Mouse (Mus musculus) limb, embryonic 11.5 days (tissue): ENCODE results near the gene Farsb. TPM values are rescaled to one million over a fixed set of nuclear protein-coding genes. Genes with fewer than 3 reads are reported as not detected.

Experiments
- ATAC-seq: fragments of 200-750 bp; cut with Nextera tagmentation; 2 replicates; pipeline ENCODE4 v1.8.0; 2017; ENCODE audit warnings: low read depth; ENCODE audit not compliant: insufficient number of reproducible peaks, low FRiP score, low TSS enrichment
- DNase-seq: peaks from one replicate; pipeline ENCODE4 v3.0.0-alpha.2; 2015; ENCODE audit warnings: low spot score
- H3K27ac ChIP-seq: fragments of 300-500 bp; sonication (generic); replicated peaks from 2 replicates; pipeline ENCODE4 v1.5.1; 2014; ENCODE audit warnings: low read depth, mild to moderate bottlenecking, low read length
- H3K27me3 ChIP-seq: fragments of 300-500 bp; sonication (generic); 2 replicates; pipeline ENCODE4 v1.6.1; 2014; ENCODE audit warnings: mild to moderate bottlenecking, low read length, mixed read lengths; ENCODE audit not compliant: control insufficient read depth, insufficient read depth
- H3K36me3 ChIP-seq: fragments of 300-500 bp; sonication (generic); 2 replicates; pipeline ENCODE4 v1.6.1; 2014; ENCODE audit warnings: mild to moderate bottlenecking, low read length, moderate library complexity, mixed read lengths; ENCODE audit not compliant: control insufficient read depth, insufficient read depth
- H3K4me1 ChIP-seq: fragments of 300-500 bp; sonication (generic); 2 replicates; pipeline ENCODE4 v1.6.1; 2014; ENCODE audit warnings: low read length, mixed read lengths; ENCODE audit not compliant: control insufficient read depth, insufficient read depth
- H3K4me2 ChIP-seq: fragments of 300-500 bp; sonication (generic); 2 replicates; pipeline ENCODE4 v1.6.1; 2014; ENCODE audit warnings: low read depth, mild to moderate bottlenecking, moderate library complexity; ENCODE audit not compliant: severe bottlenecking
- H3K4me3 ChIP-seq: fragments of 300-500 bp; sonication (generic); 2 replicates; pipeline ENCODE4 v1.5.1; 2014; ENCODE audit warnings: low read depth, low read length
- H3K9ac ChIP-seq: fragments of 300-500 bp; sonication (generic); 2 replicates; pipeline ENCODE4 v1.6.1; 2014; ENCODE audit warnings: mild to moderate bottlenecking, low read length
- H3K9me3 ChIP-seq: fragments of 300-500 bp; sonication (generic); 2 replicates; pipeline ENCODE4 v1.6.1; 2016; ENCODE audit warnings: low read length; ENCODE audit not compliant: control insufficient read depth
- WGBS: fragments of 180-500 bp; shearing (Covaris S2); extraction: QIAGEN DNeasy Blood & Tissue Kit; methylation state at CpG from one replicate; pipeline ENCODE4 v1.1.7; 2014; 5-methylcytosine and 5-hydroxymethylcytosine counted together
- polyA plus RNA-seq: library from polyadenylated mRNA; unstranded; fragments of >200 nt; fragmentation: Nextera tagmentation; extraction: Ambion mirVana; gene quantifications from 2 replicates; pipeline ENCODE4 v1.2.1, GENCODE M21; 2014

Gene Farsb
- polyA plus RNA-seq, 1 experiment from 2014 or later: 161 TPM

DNA sequence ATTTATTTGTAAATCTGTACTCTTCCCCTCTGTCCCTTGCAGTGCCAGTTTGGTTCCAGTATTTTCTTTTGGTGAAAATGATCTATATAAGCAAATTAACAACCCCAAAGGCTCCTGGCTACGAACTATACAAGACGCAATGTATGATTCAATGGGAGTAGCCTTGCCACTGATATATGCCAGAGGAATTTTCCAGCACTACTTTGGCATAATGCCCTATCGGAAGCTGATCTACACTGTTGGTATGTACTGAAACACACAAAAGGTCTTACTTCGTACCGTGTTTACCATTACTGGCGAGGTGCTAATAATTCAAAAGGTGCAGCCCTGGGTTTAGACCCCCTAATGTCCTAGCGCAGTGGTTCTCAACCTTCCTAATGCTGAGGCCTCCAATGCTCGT, 40.3 kb upstream of the Farsb start:
- WGBS: 89% methylated on average over 8 of the region's 8 CpGs
- no peak overlapping the region for H3K27ac ChIP-seq
- no peaks in the 10 kb centered on the region for H3K4me1 ChIP-seq
- no peaks in the 10 kb centered on the region for H3K36me3 ChIP-seq
- H3K4me3 ChIP-seq: no peak overlapping the region
- no peak overlapping the region for H3K4me2 ChIP-seq
- no peaks in the 10 kb centered on the region for H3K9me3 ChIP-seq
- H3K9ac ChIP-seq: no peak overlapping the region
- no peaks in the 10 kb centered on the region for H3K27me3 ChIP-seq
- DNase-seq: no peak
- no peak for ATAC-seq

DNA sequence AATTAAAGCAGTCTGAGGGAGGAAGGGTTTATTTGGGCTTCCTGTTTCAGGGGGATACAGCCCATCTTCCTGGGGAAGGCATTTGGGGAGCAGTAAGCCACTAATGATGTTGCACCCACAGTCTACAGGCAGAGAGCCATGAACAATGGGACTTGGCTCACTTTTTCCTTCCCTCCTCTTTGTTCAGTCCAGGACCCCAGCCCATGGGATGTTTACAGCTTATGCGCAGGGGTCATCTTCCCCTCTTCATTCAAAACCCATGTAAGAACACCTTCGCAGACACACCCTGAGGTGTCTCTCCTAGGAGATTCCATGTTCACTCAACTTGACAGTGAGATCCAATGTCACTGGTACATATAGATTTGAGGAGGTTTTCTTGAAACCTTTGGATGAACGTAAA, 39.7 kb upstream of the Farsb start:
- Histone ChIP-seq H3K9ac (no peak overlapping the region), H3K27me3 (no peaks in the 10 kb centered on the region), H3K4me1 (no peaks in the 10 kb centered on the region), H3K4me3 (no peak overlapping the region), H3K9me3 (no peaks in the 10 kb centered on the region), H3K36me3 (no peaks in the 10 kb centered on the region), H3K4me2 (no peak overlapping the region), H3K27ac (no peak overlapping the region)
- DNase-seq (no peak), ATAC-seq (no peak)
- 84% methylated on average over 3 of the region's 3 CpGs for WGBS

- no peak overlapping the region for H3K9ac ChIP-seq
- no peak overlapping the region for H3K27ac ChIP-seq
- no peaks in the 10 kb centered on the region for H3K36me3 ChIP-seq
- no peaks in the 10 kb centered on the region for H3K4me1 ChIP-seq
- H3K4me2 ChIP-seq: no peak overlapping the region
- WGBS: 49% methylated on average over 23 of the region's 23 CpGs
- no peak for ATAC-seq
- H3K27me3 ChIP-seq: no peaks in the 10 kb centered on the region
- no peak overlapping the region for H3K4me3 ChIP-seq
- DNase-seq: peak; percentile 79
- no peaks in the 10 kb centered on the region for H3K9me3 ChIP-seq
Measured at GRCm38 (mm10) chr1:78525189-78525886, 36.6 kb upstream of the Farsb start.

DNA sequence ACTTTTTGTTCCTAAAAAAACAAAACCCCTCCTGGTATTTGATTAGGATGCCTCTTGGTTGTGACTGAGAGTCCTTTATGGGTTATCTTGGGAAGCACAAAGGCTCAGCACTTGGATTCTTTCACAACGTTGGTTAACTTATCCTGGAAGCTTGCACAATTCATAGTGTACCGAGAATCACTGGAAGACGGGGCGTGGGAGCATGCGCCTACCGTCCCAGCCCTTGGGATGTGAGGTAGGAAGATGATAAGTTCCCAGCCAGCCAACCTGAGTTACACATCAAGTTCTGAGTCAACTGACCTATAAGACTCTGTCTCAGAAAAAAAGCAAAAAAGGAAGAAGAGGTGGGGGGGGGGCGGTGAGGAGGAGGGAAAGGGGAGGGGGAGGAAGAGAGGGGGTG, 30.2 kb upstream of the Farsb start:
- H3K27me3 ChIP-seq: no peaks in the 10 kb centered on the region
- no peak overlapping the region for H3K9ac ChIP-seq
- no peak overlapping the region for H3K27ac ChIP-seq
- H3K9me3 ChIP-seq: no peaks in the 10 kb centered on the region
- H3K4me3 ChIP-seq: no peak overlapping the region
- no peak overlapping the region for H3K4me2 ChIP-seq
- 90% methylated on average over 7 of the region's 7 CpGs for WGBS
- H3K36me3 ChIP-seq: no peaks in the 10 kb centered on the region
- no peaks in the 10 kb centered on the region for H3K4me1 ChIP-seq
- ATAC-seq: no peak
- no peak for DNase-seq

GRCm38 (mm10) chr1:78512756-78513155, 24.1 kb upstream of the Farsb start:
- H3K4me2 ChIP-seq: no peak overlapping the region
- no peaks in the 10 kb centered on the region for H3K27me3 ChIP-seq
- no peak overlapping the region for H3K27ac ChIP-seq
- ATAC-seq: no peak
- 84% methylated on average over 8 of the region's 8 CpGs for WGBS
- DNase-seq: no peak
- no peak overlapping the region for H3K9ac ChIP-seq
- no peaks in the 10 kb centered on the region for H3K9me3 ChIP-seq
- H3K36me3 ChIP-seq: no peaks in the 10 kb centered on the region
- H3K4me1 ChIP-seq: no peaks in the 10 kb centered on the region
- no peak overlapping the region for H3K4me3 ChIP-seq

- H3K9me3 ChIP-seq: no peaks in the 10 kb centered on the region
- ATAC-seq: peak; percentile 75
- peak within 1 kb of the TSS; percentile 17 for H3K4me3 ChIP-seq
- H3K36me3 ChIP-seq: no peaks in the 10 kb centered on the region
- H3K27ac ChIP-seq: no peak within 1 kb of the TSS
- H3K4me1 ChIP-seq: no peaks in the 10 kb centered on the region
- H3K4me2 ChIP-seq: peak within 1 kb of the TSS; percentile 57
- no peaks in the 10 kb centered on the region for H3K27me3 ChIP-seq
- 2% methylated on average over 25 of the region's 25 CpGs for WGBS
- DNase-seq: peak; percentile 51
- H3K9ac ChIP-seq: peak within 1 kb of the TSS; percentile 51
Measured at GRCm38 (mm10) chr1:78511621-78512160, 23.0 kb upstream of the Farsb start, which contains the start of gene BC035947. BC035947 (minus strand) TSS chr1:78512158.

- Histone ChIP-seq H3K4me1 (no peaks in the 10 kb centered on the region), H3K36me3 (no peaks in the 10 kb centered on the region), H3K9me3 (no peaks in the 10 kb centered on the region), H3K9ac (peak within 1 kb of the TSS; percentile 51), H3K4me2 (peak within 1 kb of the TSS; percentile 57), H3K4me3 (peak within 1 kb of the TSS; percentile 17), H3K27me3 (no peaks in the 10 kb centered on the region), H3K27ac (no peak within 1 kb of the TSS)
- 74% methylated on average over 5 of the region's 5 CpGs for WGBS
- ATAC-seq: no peak
- DNase-seq: no peak
Measured at GRCm38 (mm10) chr1:78510862-78511261, 22.2 kb upstream of the Farsb start, which contains the start of gene Mogat1. Mogat1 (plus strand) TSS chr1:78510991.

- Histone ChIP-seq H3K4me1 (no peaks in the 10 kb centered on the region), H3K9ac (no peak overlapping the region), H3K4me3 (no peak overlapping the region), H3K4me2 (no peak overlapping the region), H3K27me3 (no peaks in the 10 kb centered on the region), H3K9me3 (no peaks in the 10 kb centered on the region), H3K27ac (no peak overlapping the region), H3K36me3 (no peaks in the 10 kb centered on the region)
- no peak for ATAC-seq
- 67% methylated on average over 1 of the region's 1 CpGs for WGBS
- no peak for DNase-seq
Measured at GRCm38 (mm10) chr1:78507137-78507536, 18.4 kb upstream of the Farsb start.
